Mouse (Mus musculus) bone marrow, adult 2 months (tissue): ENCODE data around the gene Zfp644. TPM values are rescaled to one million over a fixed set of nuclear protein-coding genes. Genes with fewer than 3 reads are reported as not detected.

ENCODE experiments used
- H3K27ac ChIP-seq: fragments of 200-500 bp; 2 replicates; pipeline ENCODE4 v1.5.1; 2012; ENCODE audit warnings: low read depth, mild to moderate bottlenecking, control low read depth, inconsistent platforms, low read length; ENCODE audit not compliant: control insufficient read depth, poor library complexity, insufficient read depth
- H3K4me1 ChIP-seq: fragments of 200-500 bp; 2 replicates; pipeline ENCODE4 v1.6.1; 2011; ENCODE audit warnings: low read length; ENCODE audit not compliant: control insufficient read depth, insufficient read depth
- H3K4me3 ChIP-seq: fragments of 200-500 bp; replicated peaks from 2 replicates; pipeline ENCODE3; 2011; ENCODE audit warnings: mild to moderate bottlenecking, low read depth, low read length, control low read depth; ENCODE audit not compliant: control insufficient read depth
- CTCF ChIP-seq: fragments of 200-500 bp; IDR thresholded peaks from 2 replicates; pipeline ENCODE4 v1.5.1; 2011; ENCODE audit warnings: low read length, control low read depth; ENCODE audit not compliant: control insufficient read depth, insufficient read depth
- POLR2A ChIP-seq: fragments of 200-500 bp; IDR thresholded peaks from 2 replicates; pipeline ENCODE4 v1.6.1; 2011; ENCODE audit warnings: low read depth, mild to moderate bottlenecking, control low read depth, low read length, borderline replicate concordance; ENCODE audit not compliant: control insufficient read depth
- WGBS: fragments of 180-500 bp; shearing (Covaris S2); methylation state at CpG from one replicate; pipeline ENCODE4 v1.1.7; 2018; 5-methylcytosine and 5-hydroxymethylcytosine counted together
- polyA plus RNA-seq: library from polyadenylated mRNA; stranded (reverse); fragments of >200 nt; gene quantifications from 2 replicates; pipeline ENCODE4 v1.2.4, GENCODE M21; 2011; ENCODE audit warnings: low replicate concordance; ENCODE audit not compliant: missing spikeins, insufficient read depth, insufficient read length

The Zfp644 gene
- polyA plus RNA-seq, 1 experiment: 29.5 TPM

DNA sequence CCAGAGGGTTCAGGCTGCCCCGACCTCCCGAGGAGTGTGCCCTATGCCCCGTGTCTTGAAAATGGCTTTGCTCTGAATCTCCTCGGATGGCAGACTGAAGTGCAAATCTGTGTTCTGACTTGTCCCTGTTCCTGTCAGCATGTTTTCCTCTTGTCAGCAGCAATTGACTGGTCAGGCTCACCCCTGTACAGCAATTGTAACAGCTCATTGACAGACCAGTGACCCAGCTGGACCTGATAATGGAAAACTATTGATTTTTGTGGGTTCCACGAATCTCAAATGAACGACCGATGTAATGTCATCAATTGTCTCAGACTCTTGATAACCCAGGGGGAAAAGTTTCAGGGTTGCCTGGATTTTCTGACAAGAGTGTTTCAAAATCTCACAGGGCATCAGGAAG lies 116.1 kb downstream of the Zfp644 start:
- no peak for TF ChIP-seq POLR2A
- no peak for TF ChIP-seq CTCF
- H3K4me3 ChIP-seq: no peak overlapping the region
- WGBS: 81% methylated on average over 7 of the region's 7 CpGs

GRCm38 (mm10) chr5:106577237-106577888 lies 119.7 kb downstream of the Zfp644 start:
- TF ChIP-seq POLR2A (no peak), CTCF (no peak)
- 88% methylated on average over 9 of the region's 9 CpGs for WGBS
- H3K4me3 ChIP-seq: no peak overlapping the region

More for the DNA sequence above, 116.1 kb downstream of the Zfp644 start:
- Histone ChIP-seq H3K27ac (no peak overlapping the region), H3K4me1 (no peaks in the 10 kb centered on the region)

DNA sequence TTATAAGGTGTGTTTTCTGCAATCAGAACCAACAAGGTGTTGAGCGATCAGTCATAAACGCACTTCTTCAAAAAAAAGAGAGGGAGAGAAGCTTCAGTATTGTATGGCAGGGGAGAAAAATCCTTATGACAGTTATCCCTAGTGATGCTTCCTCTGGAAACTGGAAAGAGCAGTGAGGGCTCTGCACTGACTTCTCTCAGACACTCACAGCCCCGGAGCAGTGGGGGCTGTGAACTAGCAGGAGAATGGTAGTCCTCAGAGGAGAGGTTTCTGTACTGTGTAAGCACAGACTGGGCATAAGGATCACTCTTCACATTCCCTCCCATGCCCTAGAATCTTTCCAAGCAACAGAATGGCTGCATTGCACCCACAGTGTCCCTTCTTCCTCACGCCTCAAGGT lies 122.0 kb downstream of the Zfp644 start:
- Histone ChIP-seq H3K27ac (no peak overlapping the region), H3K4me3 (no peak overlapping the region), H3K4me1 (no peaks in the 10 kb centered on the region)
- WGBS: 41% methylated on average over 4 of the region's 4 CpGs
- TF ChIP-seq POLR2A: no peak
- no peak for TF ChIP-seq CTCF

More at GRCm38 (mm10) chr5:106577237-106577888, 119.7 kb downstream of the Zfp644 start:
- no peak overlapping the region for H3K27ac ChIP-seq
- H3K4me1 ChIP-seq: no peaks in the 10 kb centered on the region

DNA sequence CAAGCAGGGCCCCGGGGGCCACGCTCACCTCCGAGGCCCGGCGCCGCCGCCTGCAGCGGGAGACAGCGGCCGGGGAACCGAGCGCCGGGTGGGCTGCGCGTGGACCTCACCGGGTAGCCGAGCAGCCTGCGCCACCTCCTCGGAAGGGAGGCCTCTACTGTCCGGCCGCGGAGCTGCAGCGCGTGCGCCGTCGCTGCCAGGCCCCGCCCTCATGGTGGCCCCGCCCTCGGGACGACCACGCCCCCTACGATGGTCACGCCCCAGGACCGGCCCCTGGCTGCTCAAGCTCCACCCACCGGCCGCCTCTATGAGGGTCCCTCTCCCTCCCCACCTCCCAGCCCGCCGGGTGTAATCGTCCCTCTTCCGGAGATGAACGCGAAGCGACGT lies 122.5 kb downstream of the Zfp644 start:
- Histone ChIP-seq H3K4me1 (no peaks in the 10 kb centered on the region), H3K4me3 (no peak overlapping the region), H3K27ac (no peak overlapping the region)
- TF ChIP-seq POLR2A: no peak
- TF ChIP-seq CTCF: peak; percentile 26; the same call in 1 of the 2 replicates
- WGBS: 2% methylated on average over 45 of the region's 45 CpGs

DNA sequence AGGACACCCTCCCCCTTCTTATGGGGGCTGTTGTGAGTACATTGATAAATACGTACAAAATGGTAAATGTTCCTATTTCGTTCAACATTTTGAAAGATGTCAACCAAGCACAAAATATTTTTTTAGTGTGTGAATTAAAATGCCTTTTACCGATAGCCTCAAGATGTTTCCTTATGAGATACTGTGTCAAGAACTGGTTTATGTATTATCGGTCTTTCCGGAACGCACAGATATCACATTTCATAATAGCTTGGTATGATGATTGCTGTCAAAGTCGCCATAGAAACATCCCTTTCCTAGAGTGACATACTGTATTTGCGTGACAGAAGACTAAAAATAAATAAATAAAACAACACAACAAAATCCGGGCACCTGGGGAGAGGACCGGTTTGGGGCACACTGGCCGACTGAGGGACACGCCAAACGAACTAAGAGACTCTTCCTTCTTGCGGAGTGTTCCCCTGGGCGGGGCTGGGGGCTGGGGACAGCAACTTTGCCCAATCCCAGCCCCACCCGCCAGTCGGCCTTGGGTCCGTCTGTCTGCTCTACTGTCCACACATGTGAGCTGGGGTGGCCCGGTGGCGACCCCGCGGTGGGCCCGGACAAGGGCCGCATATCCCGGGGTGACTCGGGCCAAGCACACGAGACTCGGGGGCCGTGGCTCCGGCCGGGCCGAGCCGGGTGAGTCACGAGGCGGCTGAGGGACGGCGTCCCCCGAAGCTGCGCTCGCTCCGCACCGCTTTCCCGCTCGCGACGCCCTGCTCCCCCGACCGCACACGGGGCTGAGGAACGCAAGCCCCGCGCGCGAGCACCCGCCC lies 123.1 kb downstream of the Zfp644 start:
- Histone ChIP-seq H3K4me3 (no peak overlapping the region), H3K27ac (no peak overlapping the region), H3K4me1 (no peaks in the 10 kb centered on the region)
- 7% methylated on average over 55 of the region's 55 CpGs for WGBS
- TF ChIP-seq POLR2A (no peak), CTCF (no peak)

Other genes with a start within 250 kb of the Zfp644 start
- not detected in 2 replicates for gene Barhl2, start 239.1 kb downstream of the Zfp644 start, polyA plus RNA-seq
- gene Gm17304, start 88.2 kb downstream of the Zfp644 start, polyA plus RNA-seq: not detected in 2 replicates
- not detected in 2 replicates for gene Hfm1, start 229.0 kb upstream of the Zfp644 start, polyA plus RNA-seq